Mouse (Mus musculus) liver, adult 2 months (tissue): ENCODE results near the gene 3110009E18Rik. TPM values are rescaled to one million over a fixed set of nuclear protein-coding genes. Genes with fewer than 3 reads are reported as not detected.

Experiments used
- DNase-seq: peaks from one replicate; pipeline ENCODE4 v3.0.0-alpha.2; 2011; ENCODE audit warnings: low read depth, low spot score; ENCODE audit errors: extremely low read depth
- H3K27ac ChIP-seq: fragments of 200-500 bp; replicated peaks from 2 replicates; pipeline ENCODE4 v1.5.1; 2012; ENCODE audit warnings: low read depth, mild to moderate bottlenecking, control low read depth, inconsistent platforms, low read length; ENCODE audit not compliant: insufficient read depth
- H3K27me3 ChIP-seq: fragments of 200-500 bp; 2 replicates; pipeline ENCODE4 v1.6.1; 2012; ENCODE audit warnings: mild to moderate bottlenecking, moderate library complexity, low read length, inconsistent platforms; ENCODE audit not compliant: control insufficient read depth, insufficient read depth
- H3K36me3 ChIP-seq: fragments of 200-500 bp; 2 replicates; pipeline ENCODE4 v1.6.1; 2012; ENCODE audit warnings: low read length, inconsistent platforms; ENCODE audit not compliant: control insufficient read depth, insufficient read depth
- H3K4me1 ChIP-seq: fragments of 200-500 bp; 2 replicates; pipeline ENCODE4 v1.6.1; 2011; ENCODE audit warnings: low read length; ENCODE audit not compliant: control insufficient read depth, insufficient read depth
- H3K4me3 ChIP-seq: fragments of 200-500 bp; 2 replicates; pipeline ENCODE4 v1.5.1; 2011; ENCODE audit warnings: low read depth, mild to moderate bottlenecking, control low read depth, low read length, moderate library complexity; ENCODE audit not compliant: insufficient read depth
- H3K79me2 ChIP-seq: fragments of 200-500 bp; 2 replicates; pipeline ENCODE4 v1.6.1; 2012; ENCODE audit warnings: inconsistent platforms, mild to moderate bottlenecking, low read length, moderate library complexity; ENCODE audit not compliant: control insufficient read depth, insufficient read depth
- H3K9ac ChIP-seq: fragments of 200-500 bp; 2 replicates; pipeline ENCODE4 v1.6.1; 2012; ENCODE audit warnings: low read depth, mild to moderate bottlenecking, control low read depth, inconsistent platforms, low read length
- CTCF ChIP-seq: fragments of 200-500 bp; IDR thresholded peaks from 2 replicates; pipeline ENCODE4 v1.5.1; 2011; ENCODE audit warnings: low read depth, low read length, control low read depth
- POLR2A ChIP-seq: fragments of 200-500 bp; IDR thresholded peaks from 2 replicates; pipeline ENCODE4 v1.6.1; 2011; ENCODE audit warnings: low read length, control low read depth; ENCODE audit not compliant: insufficient read depth; ENCODE audit errors: extremely low read depth
- WGBS: fragments of 180-500 bp; shearing (Covaris S2); methylation state at CpG from one replicate; pipeline ENCODE4 v1.1.7; 2018; 5-methylcytosine and 5-hydroxymethylcytosine counted together
- polyA plus RNA-seq: library from polyadenylated mRNA; depleted of rRNA; stranded (reverse); fragments of >200 nt; gene quantifications from 2 replicates; pipeline ENCODE4 v1.2.3, GENCODE M21; 2012; rRNA removed
- total RNA-seq: library from RNA; depleted of rRNA; stranded (reverse); fragments of >200 nt; gene quantifications from 2 replicates; pipeline ENCODE4 v1.2.3, GENCODE M21; 2014; rRNA removed

The 3110009E18Rik gene
- 1.3 and 1.4 TPM in 2 replicates for total RNA-seq
- polyA plus RNA-seq, result 0.61 and 0.65 TPM in 2 replicates

- Histone ChIP-seq H3K4me3 (peak within 1 kb of the TSS; percentile 76), H3K27me3 (no peaks in the 10 kb centered on the region), H3K9ac (peak within 1 kb of the TSS; percentile 82), H3K4me1 (peaks cover 18% of the 10 kb centered on the region), H3K36me3 (peaks cover 19% of the 10 kb centered on the region), H3K27ac (peak within 1 kb of the TSS; percentile 92), H3K79me2 (peaks cover 13% of the 10 kb centered on the region; the same call in 1 of the 2 replicates)
- peak; percentile 94 for DNase-seq
- no peak for TF ChIP-seq CTCF
- peak; percentile 98 for TF ChIP-seq POLR2A
- under 1% methylated on average over 52 of the region's 52 CpGs for WGBS
These were observed at the start of gene 3110009E18Rik, which contains the start of gene Dbi for GRCm38 (mm10) chr1:120120969-120121811. TSS of gene 3110009E18Rik (plus strand) at chr1:120121187. TSS of gene Dbi (minus strand) at chr1:120121078.

- whole genome bisulfite sequencing, result 3% methylated on average over 16 of the region's 16 CpGs
- H3K79me2 ChIP-seq, result peaks cover 19% of the 10 kb centered on the region; the same call in 1 of the 2 replicates
- H3K4me1 ChIP-seq, result peaks cover 35% of the 10 kb centered on the region
- peak; percentile 97 for DNase-seq
- peak overlapping the region; percentile 92 for H3K27ac ChIP-seq
- H3K9ac ChIP-seq, result peak overlapping the region; percentile 78
- no peaks in the 10 kb centered on the region for H3K27me3 ChIP-seq
- no peak for TF ChIP-seq POLR2A
- TF ChIP-seq CTCF, result no peak
- peak overlapping the region; percentile 72 for H3K4me3 ChIP-seq
- H3K36me3 ChIP-seq, result peaks cover under 1% of the 10 kb centered on the region; the same call in 1 of the 2 replicates
These were observed 48.1 kb upstream of the 3110009E18Rik start for GRCm38 (mm10) chr1:120072900-120073299.

GRCm38 (mm10) chr1:120073519-120074306, 47.3 kb upstream of the 3110009E18Rik start, which contains the start of gene Tmem37:
TSS of gene Tmem37 (minus strand) at chr1:120074074.
- Histone ChIP-seq H3K27ac (peak within 1 kb of the TSS; percentile 92), H3K27me3 (no peaks in the 10 kb centered on the region), H3K79me2 (peaks cover 19% of the 10 kb centered on the region; the same call in 1 of the 2 replicates), H3K36me3 (no peaks in the 10 kb centered on the region), H3K4me1 (peaks cover 33% of the 10 kb centered on the region), H3K9ac (peak within 1 kb of the TSS; percentile 78), H3K4me3 (peak within 1 kb of the TSS; percentile 72)
- DNase-seq, result peak; percentile 76
- WGBS, result 2% methylated on average over 40 of the region's 40 CpGs
- TF ChIP-seq CTCF (no peak), POLR2A (peak; percentile 84)

GRCm38 (mm10) chr1:120074307-120074702, 46.7 kb upstream of the 3110009E18Rik start:
- 36% methylated on average over 4 of the region's 4 CpGs for WGBS
- Histone ChIP-seq H3K79me2 (peaks cover 19% of the 10 kb centered on the region; the same call in 1 of the 2 replicates), H3K36me3 (no peaks in the 10 kb centered on the region), H3K27ac (peak overlapping the region; percentile 68), H3K9ac (no peak overlapping the region), H3K4me1 (peaks cover 31% of the 10 kb centered on the region), H3K4me3 (no peak overlapping the region), H3K27me3 (no peaks in the 10 kb centered on the region)
- TF ChIP-seq CTCF (no peak), POLR2A (no peak)
- no peak for DNase-seq

- TF ChIP-seq POLR2A (no peak), CTCF (no peak)
- no peaks in the 10 kb centered on the region for H3K27me3 ChIP-seq
- no peaks in the 10 kb centered on the region for H3K36me3 ChIP-seq
- H3K79me2 ChIP-seq, result peaks cover 19% of the 10 kb centered on the region; the same call in 1 of the 2 replicates
- H3K27ac ChIP-seq, result 0 out of 2 replicates have a peak overlapping the region, but pooled peaks have one; percentile 11
- DNase-seq, result peak; percentile 40
- WGBS, result 32% methylated on average over 4 of the region's 4 CpGs
- no peak overlapping the region for H3K4me3 ChIP-seq
- peaks cover 30% of the 10 kb centered on the region for H3K4me1 ChIP-seq
- H3K9ac ChIP-seq, result no peak overlapping the region
These were observed 46.1 kb upstream of the 3110009E18Rik start for GRCm38 (mm10) chr1:120074931-120075330.
